Mouse (Mus musculus): ENCODE data around the gene Auts2. TPM values are rescaled to one million over a fixed set of nuclear protein-coding genes. Genes with fewer than 3 reads are reported as not detected.

The Auts2 gene
- polyA plus RNA-seq, 1 experiment from 2014 or later = 7.5 TPM

DNA sequence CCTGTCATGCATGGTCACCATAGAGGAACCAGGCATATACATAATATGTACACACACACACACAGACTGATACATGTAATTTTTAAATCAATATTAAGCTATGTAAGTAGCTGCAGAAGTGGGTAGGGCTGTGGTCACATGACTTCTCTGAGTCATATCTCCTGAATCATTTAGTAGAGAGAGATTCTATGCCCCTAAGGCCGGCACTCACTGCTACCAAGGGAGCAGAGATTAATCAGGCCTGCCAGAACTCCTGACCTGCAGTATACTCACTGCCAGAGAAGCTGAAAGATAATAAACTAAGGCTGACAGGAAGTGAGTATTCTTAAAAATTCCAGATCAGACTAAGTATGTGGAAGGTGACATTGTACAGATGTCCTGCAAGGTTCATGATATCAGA, 190.7 kb downstream of the Auts2 start:
- no peak overlapping the region for H3K9ac ChIP-seq (ENCODE audit: low read depth, low read length)
- no peaks in the 10 kb centered on the region for H3K36me3 ChIP-seq (ENCODE audit: insufficient read depth, low read length)
- H3K9me3 ChIP-seq (replicated peaks; ENCODE audit: low read length) = no peaks in the 10 kb centered on the region
- TF ChIP-seq CTCF (IDR thresholded peaks at IDR 0.05; ENCODE audit: low read depth) = no peak
- H3K4me1 ChIP-seq (replicated peaks; ENCODE audit: insufficient read depth, low read length) = 0 out of 2 replicates have a peak, but pooled peaks cover 8% of the 10 kb centered on the region
- no peak overlapping the region for H3K4me2 ChIP-seq (ENCODE audit: low read length)
- no peak for ATAC-seq (replicated peaks; ENCODE audit: low FRiP score, low read depth)
- 14% methylated on average over 1 of the region's 1 CpGs for WGBS
- DNase-seq (ENCODE audit: low spot score) = no peak
- no peaks in the 10 kb centered on the region for H3K27me3 ChIP-seq (ENCODE audit: insufficient read depth, low read length)
- H3K27ac ChIP-seq = no peak overlapping the region
- H3K4me3 ChIP-seq (replicated peaks; ENCODE audit: low read depth, low read length) = no peak overlapping the region

- H3K4me1 ChIP-seq (replicated peaks; ENCODE audit: insufficient read depth, low read length) = 0 out of 2 replicates have a peak, but pooled peaks cover 8% of the 10 kb centered on the region
- no peak for TF ChIP-seq CTCF (IDR thresholded peaks at IDR 0.05; ENCODE audit: low read depth)
- ATAC-seq (replicated peaks; ENCODE audit: low FRiP score, low read depth) (no peak), DNase-seq (ENCODE audit: low spot score) (no peak)
- H3K9me3 ChIP-seq (replicated peaks; ENCODE audit: low read length) = no peaks in the 10 kb centered on the region
- no peak overlapping the region for H3K9ac ChIP-seq (ENCODE audit: low read depth, low read length)
- no peak overlapping the region for H3K4me3 ChIP-seq (replicated peaks; ENCODE audit: low read depth, low read length)
- H3K4me2 ChIP-seq (ENCODE audit: low read length) = no peak overlapping the region
- H3K27ac ChIP-seq = no peak overlapping the region
- H3K27me3 ChIP-seq (ENCODE audit: insufficient read depth, low read length) = no peaks in the 10 kb centered on the region
- no peaks in the 10 kb centered on the region for H3K36me3 ChIP-seq (ENCODE audit: insufficient read depth, low read length)
These were observed 192.0 kb downstream of the Auts2 start for GRCm38 (mm10) chr5:132351139-132351538.

- no peak overlapping the region for H3K4me3 ChIP-seq (replicated peaks; ENCODE audit: low read depth, low read length)
- no peak overlapping the region for H3K4me2 ChIP-seq (ENCODE audit: low read length)
- no peak for TF ChIP-seq CTCF (IDR thresholded peaks at IDR 0.05; ENCODE audit: low read depth)
- H3K9me3 ChIP-seq (replicated peaks; ENCODE audit: low read length) = no peaks in the 10 kb centered on the region
- no peak overlapping the region for H3K9ac ChIP-seq (ENCODE audit: low read depth, low read length)
- no peak for ATAC-seq (replicated peaks; ENCODE audit: low FRiP score, low read depth)
- no peaks in the 10 kb centered on the region for H3K4me1 ChIP-seq (replicated peaks; ENCODE audit: insufficient read depth, low read length)
- DNase-seq (ENCODE audit: low spot score) = no peak
- H3K36me3 ChIP-seq (ENCODE audit: insufficient read depth, low read length) = no peaks in the 10 kb centered on the region
- H3K27ac ChIP-seq = no peak overlapping the region
- no peaks in the 10 kb centered on the region for H3K27me3 ChIP-seq (ENCODE audit: insufficient read depth, low read length)
- WGBS = 57% methylated on average over 3 of the region's 3 CpGs
These were observed 201.8 kb downstream of the Auts2 start for GRCm38 (mm10) chr5:132341315-132341714.

DNA sequence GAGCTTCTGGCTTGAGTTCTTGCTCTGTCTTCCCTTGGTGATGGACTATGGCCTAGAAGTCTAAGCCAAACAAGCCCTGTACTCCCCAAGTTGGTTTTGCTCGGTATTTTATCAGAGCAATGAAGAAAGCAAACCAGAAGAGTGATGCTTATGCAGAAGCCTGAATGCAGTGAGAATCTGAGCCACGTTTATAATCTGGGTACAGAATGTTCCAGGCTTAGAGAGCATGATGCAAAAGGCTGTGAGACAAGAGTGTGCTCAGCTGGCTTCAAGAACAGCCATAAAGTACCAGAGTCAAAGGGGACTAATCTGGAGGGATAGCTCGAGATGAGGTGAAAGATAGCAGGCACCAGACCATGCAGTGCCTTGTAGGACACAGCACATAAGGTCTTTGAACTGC, 205.5 kb downstream of the Auts2 start:
- no peak for DNase-seq (ENCODE audit: low spot score)
- H3K4me2 ChIP-seq (ENCODE audit: low read length) = no peak overlapping the region
- H3K9me3 ChIP-seq (replicated peaks; ENCODE audit: low read length) = no peaks in the 10 kb centered on the region
- H3K4me3 ChIP-seq (replicated peaks; ENCODE audit: low read depth, low read length) = no peak overlapping the region
- no peak for TF ChIP-seq CTCF (IDR thresholded peaks at IDR 0.05; ENCODE audit: low read depth)
- ATAC-seq (replicated peaks; ENCODE audit: low FRiP score, low read depth) = no peak
- 55% methylated on average over 3 of the region's 3 CpGs for WGBS
- H3K27me3 ChIP-seq (ENCODE audit: insufficient read depth, low read length) = no peaks in the 10 kb centered on the region
- peaks cover 14% of the 10 kb centered on the region; the same call in 1 of the 2 replicates for H3K4me1 ChIP-seq (replicated peaks; ENCODE audit: insufficient read depth, low read length)
- H3K27ac ChIP-seq = no peak overlapping the region
- H3K36me3 ChIP-seq (ENCODE audit: insufficient read depth, low read length) = no peaks in the 10 kb centered on the region
- no peak overlapping the region for H3K9ac ChIP-seq (ENCODE audit: low read depth, low read length)

- 86% methylated on average over 4 of the region's 4 CpGs for WGBS
- H3K36me3 ChIP-seq (ENCODE audit: insufficient read depth, low read length) = no peaks in the 10 kb centered on the region
- no peak overlapping the region for H3K4me3 ChIP-seq (replicated peaks; ENCODE audit: low read depth, low read length)
- no peak overlapping the region for H3K4me2 ChIP-seq (ENCODE audit: low read length)
- H3K4me1 ChIP-seq (replicated peaks; ENCODE audit: insufficient read depth, low read length) = peaks cover 14% of the 10 kb centered on the region; the same call in 1 of the 2 replicates
- H3K27me3 ChIP-seq (ENCODE audit: insufficient read depth, low read length) = no peaks in the 10 kb centered on the region
- TF ChIP-seq CTCF (IDR thresholded peaks at IDR 0.05; ENCODE audit: low read depth) = no peak
- DNase-seq (ENCODE audit: low spot score) = no peak
- no peak overlapping the region for H3K9ac ChIP-seq (ENCODE audit: low read depth, low read length)
- ATAC-seq (replicated peaks; ENCODE audit: low FRiP score, low read depth) = no peak
- no peaks in the 10 kb centered on the region for H3K9me3 ChIP-seq (replicated peaks; ENCODE audit: low read length)
- H3K27ac ChIP-seq = no peak overlapping the region
These were observed 207.4 kb downstream of the Auts2 start for GRCm38 (mm10) chr5:132335719-132336118.

DNA sequence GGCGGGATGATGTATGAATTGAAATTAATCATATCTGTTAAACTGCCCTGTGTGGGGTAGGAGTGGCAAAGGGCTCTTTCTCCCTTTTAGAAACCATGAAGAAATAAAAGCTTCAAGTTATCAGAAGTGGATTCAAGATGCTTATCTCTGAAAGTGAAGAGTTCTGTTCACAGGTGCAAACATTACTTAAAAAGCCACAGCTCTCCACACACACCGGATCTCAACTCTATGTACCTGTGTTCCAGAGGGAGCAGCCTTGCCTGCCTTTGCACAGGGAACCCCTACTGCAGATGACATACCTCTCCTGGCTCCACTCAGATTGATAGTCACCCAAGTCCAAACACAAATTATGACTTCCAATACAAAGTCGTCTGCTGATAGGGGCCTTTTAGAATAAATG, 208.3 kb downstream of the Auts2 start:
- ATAC-seq (replicated peaks; ENCODE audit: low FRiP score, low read depth) (no peak), DNase-seq (ENCODE audit: low spot score) (no peak)
- WGBS = 80% methylated on average over 3 of the region's 3 CpGs
- no peak overlapping the region for H3K9ac ChIP-seq (ENCODE audit: low read depth, low read length)
- H3K27me3 ChIP-seq (ENCODE audit: insufficient read depth, low read length) = no peaks in the 10 kb centered on the region
- H3K4me2 ChIP-seq (ENCODE audit: low read length) = no peak overlapping the region
- no peak overlapping the region for H3K27ac ChIP-seq
- no peaks in the 10 kb centered on the region for H3K9me3 ChIP-seq (replicated peaks; ENCODE audit: low read length)
- H3K4me3 ChIP-seq (replicated peaks; ENCODE audit: low read depth, low read length) = no peak overlapping the region
- TF ChIP-seq CTCF (IDR thresholded peaks at IDR 0.05; ENCODE audit: low read depth) = no peak
- peaks cover 14% of the 10 kb centered on the region; the same call in 1 of the 2 replicates for H3K4me1 ChIP-seq (replicated peaks; ENCODE audit: insufficient read depth, low read length)
- no peaks in the 10 kb centered on the region for H3K36me3 ChIP-seq (ENCODE audit: insufficient read depth, low read length)

- Histone ChIP-seq H3K27ac (no peak overlapping the region), H3K9ac (ENCODE audit: low read depth, low read length) (no peak overlapping the region), H3K9me3 (replicated peaks; ENCODE audit: low read length) (no peaks in the 10 kb centered on the region), H3K36me3 (ENCODE audit: insufficient read depth, low read length) (no peaks in the 10 kb centered on the region), H3K27me3 (ENCODE audit: insufficient read depth, low read length) (no peaks in the 10 kb centered on the region), H3K4me2 (ENCODE audit: low read length) (no peak overlapping the region), H3K4me1 (replicated peaks; ENCODE audit: insufficient read depth, low read length) (peaks cover 14% of the 10 kb centered on the region; the same call in 1 of the 2 replicates), H3K4me3 (replicated peaks; ENCODE audit: low read depth, low read length) (no peak overlapping the region)
- WGBS = 63% methylated on average over 2 of the region's 2 CpGs
- DNase-seq (ENCODE audit: low spot score) (no peak), ATAC-seq (replicated peaks; ENCODE audit: low FRiP score, low read depth) (no peak)
- TF ChIP-seq CTCF (IDR thresholded peaks at IDR 0.05; ENCODE audit: low read depth) = no peak
These were observed 209.4 kb downstream of the Auts2 start for GRCm38 (mm10) chr5:132333744-132334143.

Measured in kidney, postnatal 0 days (tissue).